Mouse (Mus musculus) adrenal gland, adult (tissue): Measurements from ENCODE around the gene Tifa.
A peak's percentile ranks its signal among the peaks of the same experiment; 100 is the strongest.

Experiments used
- DNase-seq, 2 experiments: peaks; one replicate each; pipeline ENCODE4 v3.0.0; 2022 to 2023; ENCODE audit warnings: low spot score in 1 of 2; ENCODE audit not compliant: inconsistent age in 2 of 2

Tifa gene

GRCm38 (mm10) chr3:127823886-127824863 is 34.6 kb downstream of the Tifa start:
- DNase-seq = no peak

- DNase-seq = no peak
Measured at GRCm38 (mm10) chr3:127826503-127826902, 36.9 kb downstream of the Tifa start.

GRCm38 (mm10) chr3:127827123-127827522 is 37.5 kb downstream of the Tifa start:
- DNase-seq = no peak

- DNase-seq = no peak
Measured at GRCm38 (mm10) chr3:127830183-127830582, 40.6 kb downstream of the Tifa start.

GRCm38 (mm10) chr3:127831079-127831478 is 41.5 kb downstream of the Tifa start:
- no peak for DNase-seq

- no peak for DNase-seq
Measured at GRCm38 (mm10) chr3:127834040-127834439, 44.4 kb downstream of the Tifa start.

- DNase-seq = no peak
Measured at GRCm38 (mm10) chr3:127835594-127835993, 46.0 kb downstream of the Tifa start.

GRCm38 (mm10) chr3:127836798-127837153 is 47.2 kb downstream of the Tifa start:
- no peak for DNase-seq

GRCm38 (mm10) chr3:127837154-127837865 is 47.7 kb downstream of the Tifa start, which contains the start of gene Ap1ar:
Gene Ap1ar (minus strand): TSS chr3:127837523.
- peak; percentile 97 to 98 for DNase-seq

- DNase-seq = peak in 1 of 2 experiments; percentile 39
Measured at GRCm38 (mm10) chr3:127837972-127838644, 48.5 kb downstream of the Tifa start.

- no peak for DNase-seq
Measured at GRCm38 (mm10) chr3:127841926-127842325, 52.3 kb downstream of the Tifa start.

- no peak for DNase-seq
Measured at GRCm38 (mm10) chr3:127843324-127843940, 53.8 kb downstream of the Tifa start.

GRCm38 (mm10) chr3:127843941-127844327 is 54.3 kb downstream of the Tifa start:
- peak; percentile 46 to 82 for DNase-seq

- peak; percentile 30 to 77 for DNase-seq
Measured at GRCm38 (mm10) chr3:127848088-127848808, 58.6 kb downstream of the Tifa start.

GRCm38 (mm10) chr3:127849922-127850321 is 60.3 kb downstream of the Tifa start:
- DNase-seq = no peak

GRCm38 (mm10) chr3:127850776-127851646 is 61.4 kb downstream of the Tifa start:
- DNase-seq = no peak

- no peak for DNase-seq
Measured at GRCm38 (mm10) chr3:127852722-127853121, 63.1 kb downstream of the Tifa start.

- DNase-seq = peak; percentile 59 to 88
Measured at GRCm38 (mm10) chr3:127853431-127854206, 64.0 kb downstream of the Tifa start.

GRCm38 (mm10) chr3:127861340-127861739 is 71.7 kb downstream of the Tifa start:
- DNase-seq = no peak
